Mouse (Mus musculus): ENCODE measurements at regions not wholly inside any gene's neighbourhood (a gene's known extent, or its start where the extent isn't known, plus 50 kb on each side); places are given as distances from the start of the nearest gene placed in this dataset.

DNA sequence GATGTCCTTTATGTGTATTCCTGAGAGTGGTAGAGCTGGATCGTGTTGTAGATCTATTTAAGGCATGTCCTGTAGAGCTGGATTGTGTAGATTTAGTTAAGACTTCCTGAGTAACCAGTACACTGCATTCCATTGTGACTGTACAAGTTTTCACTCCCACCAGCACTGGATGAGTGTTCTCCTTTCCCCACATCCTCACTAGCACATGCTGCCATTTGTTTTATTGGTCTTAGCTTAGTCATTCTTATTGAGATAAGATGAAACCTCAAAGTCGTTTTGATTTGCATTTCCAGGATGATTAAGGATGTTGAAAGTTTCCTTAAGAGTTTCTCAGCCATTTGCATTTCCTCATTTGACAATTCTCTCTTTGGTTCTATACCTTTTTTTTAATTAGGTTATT lies 132.6 kb upstream of the Gnaz start:
- no peak for TF ChIP-seq CTCF (conservative IDR thresholded peaks at IDR 0.05 in 1 of 2, IDR thresholded peaks at IDR 0.05 in 1 of 2; ENCODE audit: low read depth in 2 of 2, low read length in 2 of 2)
- TF ChIP-seq MAFK (IDR thresholded peaks at IDR 0.05; ENCODE audit: insufficient replicate concordance, low read length): no peak
